Mouse (Mus musculus) embryonic facial prominence, embryonic 12.5 days (tissue): ENCODE measurements around the gene Hnf1b. TPM values are rescaled to one million over a fixed set of nuclear protein-coding genes. Genes with fewer than 3 reads are reported as not detected.

Source experiments
- polyA plus RNA-seq: library from polyadenylated mRNA; unstranded; fragments of >200 nt; fragmentation: Nextera tagmentation; extraction: Ambion mirVana; gene quantifications from 2 replicates; pipeline ENCODE4 v1.2.1, GENCODE M21; 2016

Gene Hnf1b
- polyA plus RNA-seq, 1 experiment from 2014 or later = not detected

Other genes with a start within 250 kb of the Hnf1b start
- not detected in 2 replicates for gene Rpl9-ps1, start 204.4 kb upstream of the Hnf1b start, polyA plus RNA-seq
- 0.51 and 0.93 TPM in 2 replicates for gene Ccl3, start 200.7 kb upstream of the Hnf1b start, polyA plus RNA-seq
- 0.26 and 0.61 TPM in 2 replicates for gene Ccl4, start 187.5 kb upstream of the Hnf1b start, polyA plus RNA-seq
- not detected in 2 replicates for gene Wfdc17, start 146.1 kb upstream of the Hnf1b start, polyA plus RNA-seq
- gene Wfdc18, start 141.0 kb upstream of the Hnf1b start, polyA plus RNA-seq = not detected in 2 replicates
- not detected in 2 replicates for gene Wfdc21, start 103.1 kb upstream of the Hnf1b start, polyA plus RNA-seq
- gene Heatr6, start 96.4 kb upstream of the Hnf1b start, polyA plus RNA-seq = 30.4 and 31.2 TPM in 2 replicates
- 39.8 and 42.2 TPM in 2 replicates for gene Ddx52, start 92.0 kb downstream of the Hnf1b start, polyA plus RNA-seq
- gene Synrg, start 114.4 kb downstream of the Hnf1b start, polyA plus RNA-seq = 11.8 and 13.2 TPM in 2 replicates
- 13.5 and 16.0 TPM in 2 replicates for gene Dusp14, start 219.2 kb downstream of the Hnf1b start, polyA plus RNA-seq